Mouse (Mus musculus) olfactory bulb, adult 2 months (tissue): Measurements from ENCODE around the gene Ddah1. TPM values are rescaled to one million over a fixed set of nuclear protein-coding genes. Genes with fewer than 3 reads are reported as not detected.

Source experiments
- H3K27ac ChIP-seq: fragments of 200-500 bp; 2 replicates; pipeline ENCODE4 v1.5.1; 2012; ENCODE audit warnings: low read depth, low read length; ENCODE audit not compliant: insufficient read depth
- H3K4me1 ChIP-seq: fragments of 200-500 bp; 2 replicates; pipeline ENCODE4 v1.6.1; 2012; ENCODE audit warnings: low read length; ENCODE audit not compliant: control insufficient read depth, insufficient read depth
- H3K4me3 ChIP-seq: fragments of 200-500 bp; 2 replicates; pipeline ENCODE4 v1.5.1; 2012; ENCODE audit warnings: mild to moderate bottlenecking, low read depth, low read length, moderate library complexity; ENCODE audit not compliant: insufficient read depth
- CTCF ChIP-seq: fragments of 200-500 bp; IDR thresholded peaks from 2 replicates; pipeline ENCODE4 v1.5.1; 2012; ENCODE audit warnings: low read depth, mild to moderate bottlenecking, low read length, moderate library complexity; ENCODE audit not compliant: insufficient read depth
- POLR2A ChIP-seq: fragments of 200-500 bp; IDR thresholded peaks from 2 replicates; pipeline ENCODE4 v1.6.1; 2012; ENCODE audit warnings: mild to moderate bottlenecking, low read depth, low read length, moderate library complexity; ENCODE audit not compliant: insufficient read depth
- WGBS: fragments of 180-500 bp; shearing (Covaris S2); methylation state at CpG from one replicate; pipeline ENCODE4 v1.1.7; 2018; 5-methylcytosine and 5-hydroxymethylcytosine counted together
- polyA plus RNA-seq: library from polyadenylated mRNA; stranded (reverse); fragments of >200 nt; gene quantifications from 2 replicates; pipeline ENCODE4 v1.2.4, GENCODE M21; 2012; ENCODE audit warnings: low replicate concordance; ENCODE audit not compliant: missing spikeins, insufficient read depth, insufficient read length

Gene Ddah1
- polyA plus RNA-seq, 1 experiment, result not detected

- Histone ChIP-seq H3K4me1 (no peaks in the 10 kb centered on the region), H3K4me3 (no peak overlapping the region), H3K27ac (no peak overlapping the region)
- 80% methylated on average over 12 of the region's 12 CpGs for WGBS
- TF ChIP-seq CTCF (no peak), POLR2A (no peak)
Observed at GRCm38 (mm10) chr3:145841961-145842710, 83.7 kb downstream of the Ddah1 start.

- TF ChIP-seq POLR2A (no peak), CTCF (no peak)
- Histone ChIP-seq H3K4me3 (no peak overlapping the region), H3K27ac (no peak overlapping the region), H3K4me1 (no peaks in the 10 kb centered on the region)
- WGBS, result 87% methylated on average over 3 of the region's 3 CpGs
Observed at GRCm38 (mm10) chr3:145843836-145844235, 85.4 kb downstream of the Ddah1 start.

GRCm38 (mm10) chr3:145844891-145845290, 86.4 kb downstream of the Ddah1 start:
- no peaks in the 10 kb centered on the region for H3K4me1 ChIP-seq
- 92% methylated on average over 3 of the region's 3 CpGs for WGBS
- no peak overlapping the region for H3K27ac ChIP-seq
- TF ChIP-seq CTCF (no peak), POLR2A (no peak)
- H3K4me3 ChIP-seq, result no peak overlapping the region

- Histone ChIP-seq H3K27ac (no peak overlapping the region), H3K4me1 (no peaks in the 10 kb centered on the region), H3K4me3 (no peak overlapping the region)
- no peak for TF ChIP-seq CTCF
- no peak for TF ChIP-seq POLR2A
- WGBS, result 82% methylated on average over 2 of the region's 2 CpGs
Observed at GRCm38 (mm10) chr3:145846255-145846654, 87.8 kb downstream of the Ddah1 start.

GRCm38 (mm10) chr3:145852041-145852440, 93.6 kb downstream of the Ddah1 start:
- Histone ChIP-seq H3K4me1 (no peaks in the 10 kb centered on the region), H3K27ac (no peak overlapping the region), H3K4me3 (no peak overlapping the region)
- TF ChIP-seq CTCF, result no peak
- no peak for TF ChIP-seq POLR2A
- 62% methylated on average over 5 of the region's 5 CpGs for WGBS

- 97% methylated on average over 4 of the region's 4 CpGs for WGBS
- TF ChIP-seq POLR2A (no peak), CTCF (no peak)
- Histone ChIP-seq H3K27ac (no peak overlapping the region), H3K4me1 (no peaks in the 10 kb centered on the region), H3K4me3 (no peak overlapping the region)
Observed at GRCm38 (mm10) chr3:145852800-145853199, 94.3 kb downstream of the Ddah1 start.

- 82% methylated on average over 4 of the region's 4 CpGs for WGBS
- Histone ChIP-seq H3K27ac (no peak overlapping the region), H3K4me1 (no peaks in the 10 kb centered on the region), H3K4me3 (no peak overlapping the region)
- TF ChIP-seq CTCF, result no peak
- TF ChIP-seq POLR2A, result no peak
Observed at GRCm38 (mm10) chr3:145853713-145854112, 95.2 kb downstream of the Ddah1 start.

- TF ChIP-seq CTCF (no peak), POLR2A (no peak)
- H3K27ac ChIP-seq, result no peak overlapping the region
- 50% methylated on average over 5 of the region's 5 CpGs for WGBS
- H3K4me1 ChIP-seq, result no peaks in the 10 kb centered on the region
- no peak overlapping the region for H3K4me3 ChIP-seq
Observed at GRCm38 (mm10) chr3:145854427-145854826, 96.0 kb downstream of the Ddah1 start.

- Histone ChIP-seq H3K27ac (no peak overlapping the region), H3K4me3 (no peak overlapping the region), H3K4me1 (no peaks in the 10 kb centered on the region)
- WGBS, result 85% methylated on average over 6 of the region's 6 CpGs
- TF ChIP-seq CTCF (no peak), POLR2A (no peak)
Observed at GRCm38 (mm10) chr3:145855299-145855698, 96.8 kb downstream of the Ddah1 start.
